Mouse (Mus musculus): ENCODE data around the gene Cul1. TPM values are rescaled to one million over a fixed set of nuclear protein-coding genes. Genes with fewer than 3 reads are reported as not detected.

Cul1 gene
- total RNA-seq, 2 experiments from 2014 or later = 61.1 to 63.4 TPM

GRCm38 (mm10) chr6:47467058-47467457 is 13.9 kb downstream of the Cul1 start:
- DNase-seq (ENCODE audit: low spot score) = no peak
- intact Hi-C loops (cut with DNase I) = no loop called here

DNA sequence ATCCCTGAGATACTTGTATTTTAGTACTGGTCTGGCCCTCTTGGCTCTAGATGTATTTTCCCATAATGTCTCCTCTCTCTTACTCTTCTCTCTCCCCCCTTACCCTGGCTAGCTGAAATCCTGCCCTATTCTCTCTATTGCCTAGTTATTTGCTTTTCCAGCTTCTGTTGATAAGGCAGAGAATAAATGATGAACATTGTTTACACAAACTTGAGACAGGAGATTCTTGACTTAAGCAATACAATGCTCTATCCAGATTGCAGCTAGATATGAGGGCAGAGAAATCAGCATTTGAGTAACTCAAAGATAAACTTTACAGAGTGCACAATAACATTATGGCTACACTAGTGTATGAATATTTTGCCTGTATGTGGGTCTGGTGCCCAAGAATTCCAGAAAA is 16.6 kb downstream of the Cul1 start:
- intact Hi-C loops (cut with DNase I) = no loop called here
- no peak for DNase-seq (ENCODE audit: low spot score)

DNA sequence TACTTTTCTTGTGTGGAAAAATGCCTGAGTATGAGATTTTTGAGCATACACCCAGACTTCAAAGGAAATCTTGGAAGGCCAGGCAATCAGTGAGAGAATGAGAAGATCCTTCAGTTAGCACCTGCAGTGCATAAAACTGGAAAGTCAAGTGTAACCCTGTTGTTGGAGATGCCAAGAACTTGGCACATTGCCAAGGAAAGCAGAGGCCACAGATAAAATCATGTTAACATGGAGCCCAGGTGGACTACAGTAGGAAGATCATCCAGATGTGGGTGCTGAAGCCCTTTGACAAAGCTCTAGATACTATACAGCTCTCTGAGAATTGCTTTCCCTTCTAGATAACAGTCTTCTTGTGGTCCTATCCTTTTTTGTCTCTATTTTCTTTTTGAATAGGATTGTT is 19.2 kb downstream of the Cul1 start:
- DNase-seq (ENCODE audit: low spot score) = no peak
- intact Hi-C loops (cut with DNase I) = no loop called here

- intact Hi-C loops (cut with DNase I) = no loop called here
- no peak for DNase-seq (ENCODE audit: low spot score)
Measured at GRCm38 (mm10) chr6:47482027-47482426, 28.8 kb downstream of the Cul1 start.

DNA sequence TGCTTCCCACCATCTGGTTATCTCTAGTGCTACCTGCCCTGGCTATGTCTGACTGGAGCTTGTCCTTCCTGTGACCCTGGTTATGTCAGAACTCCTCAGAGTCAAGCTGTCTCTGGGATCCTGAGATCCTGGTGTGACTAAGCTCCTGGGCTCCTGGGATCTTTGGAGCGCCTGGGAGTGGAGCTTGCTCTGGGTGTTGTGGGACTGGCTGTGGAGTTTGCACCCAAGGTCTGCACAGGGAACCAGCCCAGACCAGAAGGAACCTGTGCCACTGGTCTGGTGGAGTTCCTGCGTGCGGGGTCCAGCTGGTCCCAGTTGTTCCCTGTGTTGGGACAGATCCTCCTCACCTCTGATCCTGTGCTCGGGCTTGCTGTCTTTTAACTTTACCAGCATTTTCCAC is 41.4 kb downstream of the Cul1 start:
- intact Hi-C loops (cut with DNase I) = no loop called here
- DNase-seq (ENCODE audit: low spot score) = no peak

GRCm38 (mm10) chr6:47520030-47520429 is 66.8 kb downstream of the Cul1 start:
- intact Hi-C loops (cut with DNase I) = no loop called here
- no peak for DNase-seq (ENCODE audit: low spot score)

GRCm38 (mm10) chr6:47522431-47522830 is 69.2 kb downstream of the Cul1 start:
- DNase-seq (ENCODE audit: low spot score) = no peak
- intact Hi-C loops (cut with DNase I) = no loop called here

DNA sequence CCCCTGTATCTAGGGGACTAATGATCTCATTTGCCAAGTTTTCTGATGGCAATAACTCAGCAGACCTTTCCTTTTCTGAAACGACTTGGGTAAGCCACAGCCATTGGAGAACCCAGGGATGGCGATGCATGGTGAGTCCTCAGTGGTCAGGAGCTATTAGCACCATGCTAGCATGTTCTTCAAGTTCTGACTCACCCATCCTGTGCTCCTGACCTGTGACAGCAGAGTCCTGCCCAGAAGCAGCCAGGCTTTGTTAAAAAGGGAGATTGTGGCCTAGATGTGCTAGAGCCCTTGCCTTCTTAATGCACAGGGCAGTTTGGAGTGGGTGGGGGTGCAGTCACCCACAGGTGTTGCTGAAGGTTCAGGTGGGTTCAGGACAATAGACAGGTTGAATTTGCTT is 71.8 kb downstream of the Cul1 start:
- intact Hi-C loops (cut with DNase I) = no loop called here
- no peak for DNase-seq (ENCODE audit: low spot score)

GRCm38 (mm10) chr6:47526446-47526845 is 73.2 kb downstream of the Cul1 start:
- intact Hi-C loops (cut with DNase I) = no loop called here
- no peak for DNase-seq (ENCODE audit: low spot score)

- DNase-seq (ENCODE audit: low spot score) = no peak
- intact Hi-C loops (cut with DNase I) = no loop called here
Measured at GRCm38 (mm10) chr6:47527129-47527528, 73.9 kb downstream of the Cul1 start.

DNA sequence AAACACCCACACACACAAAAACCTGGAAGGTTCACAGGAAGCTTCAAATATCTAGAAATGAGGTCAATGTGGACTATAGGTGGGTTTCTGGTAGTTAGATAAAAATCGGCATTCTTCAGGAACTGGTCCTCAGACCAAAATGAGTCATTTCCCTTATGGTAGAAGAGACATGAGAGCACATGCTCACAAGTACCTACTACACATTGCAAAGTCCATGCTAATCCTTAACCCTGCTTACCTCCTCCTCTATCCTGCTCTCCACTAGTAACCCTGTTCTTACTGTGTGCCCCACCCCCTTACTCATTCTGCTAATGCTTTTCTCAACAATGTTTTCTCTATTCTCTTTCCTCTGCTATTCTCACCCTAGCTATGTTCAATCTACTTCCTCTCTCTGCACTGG is 74.5 kb downstream of the Cul1 start:
- no peak for DNase-seq (ENCODE audit: low spot score)
- intact Hi-C loops (cut with DNase I) = no loop called here

- no peak for DNase-seq (ENCODE audit: low spot score)
- intact Hi-C loops (cut with DNase I) = no loop called here
Measured at GRCm38 (mm10) chr6:47532547-47532946, 79.3 kb downstream of the Cul1 start.

DNA sequence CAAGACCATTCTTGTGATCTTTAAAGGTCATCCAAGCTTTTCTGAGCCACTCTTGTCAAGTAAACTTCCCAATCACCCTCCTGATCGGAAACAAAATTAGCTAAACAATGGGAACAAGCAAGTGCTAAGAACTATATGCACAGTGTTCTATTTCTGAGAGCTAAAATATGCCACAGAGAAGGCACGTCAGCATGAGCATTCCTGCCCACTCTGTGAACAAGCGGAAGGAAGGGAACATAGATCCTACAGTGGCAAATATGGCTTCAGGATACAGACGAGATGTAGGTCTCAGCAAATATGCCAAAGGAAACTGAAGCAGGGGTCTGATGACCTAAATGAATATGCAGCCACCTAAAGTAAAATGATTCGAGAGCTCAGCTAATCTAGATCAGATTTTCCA is 82.1 kb downstream of the Cul1 start:
- no peak for DNase-seq (ENCODE audit: low spot score)
- intact Hi-C loops (cut with DNase I) = no loop called here

DNA sequence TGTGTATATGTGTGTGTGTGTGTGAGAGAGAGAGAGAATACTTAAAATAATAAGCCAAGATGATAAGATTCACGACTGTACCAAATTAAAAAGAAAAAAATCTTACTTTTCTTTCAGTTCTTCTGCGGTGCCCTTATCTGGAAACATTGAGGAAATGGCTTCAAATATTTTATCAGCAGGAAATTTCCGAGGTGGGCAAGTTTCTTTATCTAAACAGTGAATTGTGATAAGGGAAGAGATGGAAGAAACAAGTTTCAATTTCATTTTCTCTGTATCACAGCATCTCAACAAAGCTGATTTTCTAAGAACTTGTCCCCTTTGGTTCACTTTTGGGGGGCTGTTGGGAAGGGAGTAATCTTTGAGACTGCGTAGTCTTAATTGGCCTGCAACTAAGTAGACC is 99.1 kb downstream of the Cul1 start:
- DNase-seq (ENCODE audit: low spot score) = no peak
- intact Hi-C loops (cut with DNase I) = no loop called here

DNA sequence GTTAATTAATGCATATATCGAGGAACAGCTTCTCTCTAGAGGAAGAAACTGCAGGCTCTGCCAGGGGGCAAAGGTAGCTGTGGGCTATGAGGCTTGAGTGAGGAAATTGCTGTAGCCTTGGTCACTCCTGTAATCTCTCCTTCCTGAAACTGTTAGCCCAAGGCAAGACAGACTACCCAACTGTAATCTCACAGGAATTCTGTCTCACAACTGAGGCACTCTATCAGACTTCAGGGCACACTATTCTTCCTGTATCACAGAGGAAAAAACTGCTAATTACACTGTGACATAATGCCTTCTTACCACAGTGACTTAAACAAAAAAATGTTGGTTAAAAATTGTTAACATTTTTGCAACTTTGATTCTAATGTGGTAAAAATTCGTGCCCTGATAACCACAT is 106.1 kb downstream of the Cul1 start:
- intact Hi-C loops (cut with DNase I) = no loop called here
- no peak for DNase-seq (ENCODE audit: low spot score)

- intact Hi-C loops (cut with DNase I) = no loop called here
- DNase-seq (ENCODE audit: low spot score) = no peak
Measured at GRCm38 (mm10) chr6:47560407-47560806, 107.2 kb downstream of the Cul1 start.

- DNase-seq (ENCODE audit: low spot score) = no peak
- intact Hi-C loops (cut with DNase I) = no loop called here
Measured at GRCm38 (mm10) chr6:47560846-47561245, 107.6 kb downstream of the Cul1 start.

GRCm38 (mm10) chr6:47561426-47561825 is 108.2 kb downstream of the Cul1 start:
- intact Hi-C loops (cut with DNase I) = no loop called here
- no peak for DNase-seq (ENCODE audit: low spot score)

DNA sequence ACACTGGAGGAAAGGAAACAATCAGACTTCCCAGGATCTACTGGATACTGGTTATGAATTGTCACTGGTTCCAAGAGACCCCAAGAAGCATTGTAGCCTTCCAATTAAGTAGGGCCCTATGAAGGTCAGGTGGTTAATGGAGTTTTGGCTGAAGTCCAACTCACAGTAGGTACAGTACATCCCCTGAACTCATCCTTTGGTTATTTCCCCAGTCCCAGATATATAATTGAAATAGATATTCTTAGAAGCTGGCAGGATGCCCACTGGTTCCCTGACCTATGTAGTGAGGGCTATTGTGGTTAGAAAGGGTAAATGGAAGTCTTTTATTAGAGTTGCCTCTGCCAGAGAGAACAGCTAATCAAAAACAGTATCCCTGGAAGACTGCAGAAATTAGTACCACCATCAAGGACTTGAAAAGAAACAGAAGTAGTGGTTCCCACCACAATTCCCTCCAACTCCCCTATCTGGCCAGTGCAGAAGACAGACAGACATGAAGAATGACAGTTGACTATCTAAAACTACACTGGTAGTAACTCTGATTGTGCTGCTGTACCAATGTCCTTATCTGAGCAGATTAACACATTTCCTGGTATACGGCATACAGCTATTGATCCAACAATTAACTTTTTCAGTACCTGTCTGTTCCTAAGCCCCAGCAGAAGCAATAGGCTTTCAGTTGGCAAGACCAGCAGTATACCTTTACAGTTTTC is 112.3 kb downstream of the Cul1 start:
- DNase-seq (ENCODE audit: low spot score) = no peak
- intact Hi-C loops (cut with DNase I) = no loop called here

- DNase-seq (ENCODE audit: low spot score) = no peak
- intact Hi-C loops (cut with DNase I) = no loop called here
Measured at GRCm38 (mm10) chr6:47572887-47573286, 119.7 kb downstream of the Cul1 start.
